Mouse (Mus musculus) splenic B cell, adult 2 months (primary cell): Measurements from ENCODE around the gene Limch1.

ENCODE experiments used
- DNase-seq: peaks from one replicate; pipeline ENCODE4 v3.0.0-alpha.2; 2011; ENCODE audit warnings: low read depth, low spot score
- H3K27me3 ChIP-seq: 2 replicates; pipeline ENCODE4 v1.6.1; 2012; ENCODE audit warnings: mild to moderate bottlenecking, low read length, moderate library complexity, mixed read lengths; ENCODE audit not compliant: control insufficient read depth, poor library complexity, insufficient read depth, severe bottlenecking
- H3K36me3 ChIP-seq: 2 replicates; pipeline ENCODE4 v1.6.1; 2012; ENCODE audit warnings: mild to moderate bottlenecking, low read length, moderate library complexity, mixed read lengths; ENCODE audit not compliant: control insufficient read depth, poor library complexity, insufficient read depth, severe bottlenecking

Gene Limch1

DNA sequence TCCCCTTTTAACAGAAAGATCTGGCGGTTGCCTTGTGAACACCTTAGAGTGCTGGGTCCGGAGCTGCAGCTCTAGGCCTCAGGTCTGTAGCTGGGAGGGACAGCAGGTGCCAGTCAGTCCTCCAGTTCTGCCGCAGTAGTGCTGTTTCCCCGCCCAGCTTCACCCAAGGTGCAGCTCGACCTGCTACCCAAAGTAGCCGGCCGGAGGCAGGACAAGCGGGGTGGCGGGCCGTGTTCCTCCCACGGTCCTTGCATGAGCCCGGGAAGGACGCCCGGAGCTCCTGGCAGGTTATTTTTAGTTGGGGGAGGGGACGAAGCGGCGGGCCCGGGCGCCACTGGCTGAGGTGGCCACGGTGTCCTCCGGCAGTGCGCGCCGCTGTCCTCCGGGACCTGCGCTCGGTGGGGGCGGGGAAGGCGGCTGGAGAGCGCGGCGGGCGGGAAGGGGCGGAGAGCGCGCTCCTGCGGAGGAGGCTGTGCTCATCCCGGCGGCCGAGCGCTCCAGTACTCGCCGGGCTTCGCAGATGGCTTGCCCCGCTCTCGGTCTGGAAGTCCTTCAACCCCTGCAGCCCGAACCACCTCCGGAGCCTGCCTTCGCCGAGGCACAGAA lies at the start of gene Limch1:
Limch1 (plus strand) TSS at position 438 of the 606 bp plus-strand sequence.
- no peaks in the 10 kb centered on the region for H3K27me3 ChIP-seq

DNA sequence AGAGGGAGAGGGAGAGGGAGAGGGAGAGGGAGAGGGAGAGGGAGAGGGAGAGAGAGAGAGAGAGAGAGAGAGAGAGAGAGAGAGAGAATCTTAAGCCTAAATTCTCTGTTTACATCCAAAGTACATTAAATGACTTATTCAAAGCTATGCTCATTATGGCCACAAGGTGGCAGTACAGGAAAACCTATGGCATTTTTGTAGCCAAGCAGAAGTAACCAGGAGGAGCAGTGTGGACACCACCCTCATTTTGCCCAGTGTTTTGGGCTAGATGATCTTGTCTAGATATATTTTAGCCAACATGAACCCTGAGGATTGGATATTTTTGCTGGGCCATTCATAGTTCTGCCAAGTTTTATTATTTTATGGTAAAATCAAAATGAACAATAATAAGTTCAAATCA lies 48.5 kb upstream of the Limch1 start:
- Histone ChIP-seq H3K27me3 (no peaks in the 10 kb centered on the region), H3K36me3 (no peaks in the 10 kb centered on the region)
- peak; percentile 75 for DNase-seq

More for the DNA sequence above, at the start of gene Limch1:
- DNase-seq: no peak
- H3K36me3 ChIP-seq: no peaks in the 10 kb centered on the region

DNA sequence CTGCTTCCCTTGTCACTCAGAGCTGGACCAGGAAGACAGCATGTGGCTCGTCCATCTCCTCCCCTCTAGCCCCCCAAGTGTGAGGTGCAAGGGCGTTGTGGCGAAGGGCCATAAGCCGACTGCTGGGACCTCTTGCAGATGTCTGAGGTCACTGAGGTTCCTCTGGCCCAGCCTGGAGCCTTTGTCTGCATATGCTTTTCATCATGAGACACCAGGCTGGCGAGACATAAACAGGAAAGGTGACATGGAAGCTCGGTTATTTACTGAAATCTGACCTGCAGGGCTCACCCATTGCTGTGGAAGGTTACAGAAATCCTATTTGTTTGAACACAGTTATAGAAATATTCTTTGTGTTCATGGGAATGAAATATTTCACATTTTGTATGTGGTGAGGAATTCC lies 45.7 kb upstream of the Limch1 start:
- Histone ChIP-seq H3K36me3 (no peaks in the 10 kb centered on the region), H3K27me3 (no peaks in the 10 kb centered on the region)
- DNase-seq: no peak

GRCm38 (mm10) chr5:66701951-66702350 lies 43.7 kb upstream of the Limch1 start:
- no peaks in the 10 kb centered on the region for H3K27me3 ChIP-seq
- no peaks in the 10 kb centered on the region for H3K36me3 ChIP-seq
- DNase-seq: no peak

DNA sequence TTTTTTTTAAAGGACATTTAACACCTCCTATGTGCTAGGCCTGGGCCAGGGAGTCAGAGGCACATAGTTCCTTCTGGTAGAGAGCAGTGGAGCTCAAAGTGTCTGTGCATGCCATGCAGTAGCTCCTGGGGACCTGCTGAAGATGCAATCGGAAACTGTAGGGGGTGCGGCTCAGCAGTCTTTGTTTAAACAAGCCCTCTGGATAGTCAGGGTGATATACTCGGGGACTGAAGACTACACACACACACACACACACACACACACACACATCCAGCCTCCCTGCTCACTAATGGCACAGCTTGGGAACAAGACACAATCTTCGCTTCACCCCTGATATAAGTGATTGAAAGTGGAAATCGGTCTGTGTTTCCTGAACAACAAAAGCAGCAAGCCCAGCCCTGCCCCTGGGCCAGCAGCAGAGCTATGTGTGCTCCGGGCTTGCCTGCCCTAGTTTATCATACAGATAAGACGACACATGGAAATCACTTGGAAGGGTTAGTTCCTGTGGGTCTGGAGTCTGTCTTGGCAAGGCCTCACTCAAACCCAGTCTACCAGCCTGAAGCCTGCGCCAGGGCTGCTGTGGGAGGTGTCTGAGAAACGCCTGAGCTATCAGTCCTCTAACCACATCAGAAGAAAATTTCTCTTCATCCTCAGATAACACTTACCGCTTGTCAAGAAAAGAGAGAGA lies 42.2 kb upstream of the Limch1 start:
- no peaks in the 10 kb centered on the region for H3K36me3 ChIP-seq
- no peaks in the 10 kb centered on the region for H3K27me3 ChIP-seq
- no peak for DNase-seq

DNA sequence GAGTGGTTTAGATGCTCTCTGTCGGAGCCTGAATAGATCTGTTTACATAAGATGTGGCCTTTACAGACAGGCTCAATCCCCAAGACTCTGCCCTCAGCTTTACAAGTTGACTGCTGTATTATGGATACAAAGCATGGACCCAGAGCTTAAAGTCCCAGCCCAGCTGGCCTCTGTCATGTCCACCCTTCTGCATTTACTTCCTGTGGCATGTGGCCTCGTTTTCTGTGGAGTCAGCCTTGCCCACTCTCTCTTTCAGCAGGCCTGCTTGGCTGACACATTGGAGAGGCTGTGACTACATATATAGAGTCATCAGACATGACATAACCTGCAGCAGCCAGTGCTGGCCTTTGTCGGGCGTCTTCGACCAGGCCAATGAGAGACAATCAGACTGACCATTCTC lies 37.8 kb upstream of the Limch1 start:
- H3K27me3 ChIP-seq: no peaks in the 10 kb centered on the region
- no peak for DNase-seq
- H3K36me3 ChIP-seq: no peaks in the 10 kb centered on the region

DNA sequence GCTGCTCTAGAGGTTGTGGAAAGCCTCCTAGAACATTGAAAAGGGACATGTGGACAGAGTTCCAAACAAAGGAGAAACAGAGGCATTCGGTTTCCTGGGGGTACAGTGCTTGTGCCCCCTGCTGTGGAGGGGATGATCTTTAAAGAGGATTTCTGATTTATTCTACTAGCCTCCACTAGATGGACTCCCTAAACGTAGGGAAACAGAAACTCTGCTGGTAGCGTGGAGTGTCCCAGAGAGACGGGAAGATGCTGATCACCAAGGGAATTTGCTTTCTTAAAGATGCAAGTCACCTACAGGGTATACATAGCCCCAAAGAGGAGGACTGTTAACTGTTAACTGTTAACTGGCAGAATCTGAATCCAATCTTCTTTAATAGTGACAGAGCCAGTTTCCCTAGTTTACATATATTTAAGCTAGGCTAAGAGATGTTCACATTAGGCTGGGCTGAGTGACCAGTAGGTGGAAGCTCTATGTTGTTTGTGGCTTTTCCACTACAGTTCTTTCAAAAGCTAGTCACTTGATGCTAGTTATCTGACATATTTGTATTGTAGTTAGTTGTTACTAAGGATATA lies 35.1 kb upstream of the Limch1 start:
- Histone ChIP-seq H3K36me3 (no peaks in the 10 kb centered on the region), H3K27me3 (no peaks in the 10 kb centered on the region)
- DNase-seq: no peak

DNA sequence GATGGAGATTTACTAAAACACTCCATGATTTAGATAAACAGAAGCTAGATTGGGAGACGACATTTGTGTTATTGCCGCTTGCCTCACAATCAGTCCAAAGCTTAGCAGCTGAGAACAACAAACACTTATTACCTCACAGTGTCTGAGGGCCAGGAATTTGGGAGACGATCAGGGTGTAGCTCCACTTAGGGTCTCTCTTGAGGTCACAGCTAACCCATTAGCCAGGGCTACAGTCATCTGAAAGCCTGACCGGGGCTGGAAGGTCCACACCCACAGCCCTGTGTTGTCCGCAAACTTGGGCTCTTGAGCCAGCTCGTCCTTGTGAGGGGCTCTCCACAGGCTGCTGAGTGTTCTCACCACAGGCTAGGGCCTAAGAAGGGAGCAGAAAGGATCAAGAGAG lies 32.8 kb upstream of the Limch1 start:
- H3K36me3 ChIP-seq: no peaks in the 10 kb centered on the region
- DNase-seq: no peak
- no peaks in the 10 kb centered on the region for H3K27me3 ChIP-seq

DNA sequence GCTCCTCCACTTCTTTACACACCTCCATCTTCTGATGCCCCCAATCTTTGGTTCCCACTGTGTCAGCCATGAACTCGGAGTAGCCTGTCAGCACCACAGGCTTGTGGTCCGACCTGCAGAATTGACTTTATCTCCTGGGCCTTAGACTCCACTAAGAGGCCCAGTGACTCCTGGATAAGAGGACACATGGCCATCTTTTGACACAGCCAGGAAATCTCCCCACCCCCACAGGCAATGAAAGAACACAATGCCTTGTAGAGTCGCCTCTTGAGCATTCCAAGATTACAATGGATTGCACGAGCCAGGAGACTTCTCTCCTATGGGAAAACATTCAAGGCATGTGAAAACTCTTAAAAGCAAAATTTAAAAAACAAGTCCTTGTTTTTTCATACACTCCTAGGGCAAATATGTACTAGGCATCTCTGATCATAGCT lies 30.1 kb upstream of the Limch1 start:
- H3K36me3 ChIP-seq: no peaks in the 10 kb centered on the region
- H3K27me3 ChIP-seq: no peaks in the 10 kb centered on the region
- no peak for DNase-seq

- DNase-seq: no peak
- H3K27me3 ChIP-seq: no peaks in the 10 kb centered on the region
- H3K36me3 ChIP-seq: no peaks in the 10 kb centered on the region
Observed at GRCm38 (mm10) chr5:66717931-66718330, 27.7 kb upstream of the Limch1 start.

GRCm38 (mm10) chr5:66718413-66718812 lies 27.2 kb upstream of the Limch1 start:
- DNase-seq: no peak
- Histone ChIP-seq H3K36me3 (no peaks in the 10 kb centered on the region), H3K27me3 (no peaks in the 10 kb centered on the region)

- DNase-seq: no peak
- Histone ChIP-seq H3K36me3 (no peaks in the 10 kb centered on the region), H3K27me3 (no peaks in the 10 kb centered on the region)
Observed at GRCm38 (mm10) chr5:66718880-66719279, 26.7 kb upstream of the Limch1 start.

- H3K27me3 ChIP-seq: no peaks in the 10 kb centered on the region
- no peaks in the 10 kb centered on the region for H3K36me3 ChIP-seq
- no peak for DNase-seq
Observed at GRCm38 (mm10) chr5:66720921-66721320, 24.7 kb upstream of the Limch1 start.

GRCm38 (mm10) chr5:66722586-66722985 lies 23.0 kb upstream of the Limch1 start:
- H3K27me3 ChIP-seq: no peaks in the 10 kb centered on the region
- no peaks in the 10 kb centered on the region for H3K36me3 ChIP-seq
- DNase-seq: no peak

- H3K27me3 ChIP-seq: no peaks in the 10 kb centered on the region
- no peak for DNase-seq
- H3K36me3 ChIP-seq: no peaks in the 10 kb centered on the region
Observed at GRCm38 (mm10) chr5:66723037-66723436, 22.6 kb upstream of the Limch1 start.
